Mouse (Mus musculus): Measurements from ENCODE around the gene Ythdc1. TPM values are rescaled to one million over a fixed set of nuclear protein-coding genes. Genes with fewer than 3 reads are reported as not detected.
A peak's percentile ranks its signal among the peaks of the same experiment; 100 is the strongest.
"Not testable (repeated sequence)": the region's sequence is repeated elsewhere in the genome, so short reads cannot be mapped to it uniquely, and the experiment has no call there.

Gene Ythdc1
- 39.7 and 40.2 TPM in 2 replicates for polyA plus RNA-seq (2016; fragmentation: Nextera tagmentation; extraction: Ambion mirVana)

DNA sequence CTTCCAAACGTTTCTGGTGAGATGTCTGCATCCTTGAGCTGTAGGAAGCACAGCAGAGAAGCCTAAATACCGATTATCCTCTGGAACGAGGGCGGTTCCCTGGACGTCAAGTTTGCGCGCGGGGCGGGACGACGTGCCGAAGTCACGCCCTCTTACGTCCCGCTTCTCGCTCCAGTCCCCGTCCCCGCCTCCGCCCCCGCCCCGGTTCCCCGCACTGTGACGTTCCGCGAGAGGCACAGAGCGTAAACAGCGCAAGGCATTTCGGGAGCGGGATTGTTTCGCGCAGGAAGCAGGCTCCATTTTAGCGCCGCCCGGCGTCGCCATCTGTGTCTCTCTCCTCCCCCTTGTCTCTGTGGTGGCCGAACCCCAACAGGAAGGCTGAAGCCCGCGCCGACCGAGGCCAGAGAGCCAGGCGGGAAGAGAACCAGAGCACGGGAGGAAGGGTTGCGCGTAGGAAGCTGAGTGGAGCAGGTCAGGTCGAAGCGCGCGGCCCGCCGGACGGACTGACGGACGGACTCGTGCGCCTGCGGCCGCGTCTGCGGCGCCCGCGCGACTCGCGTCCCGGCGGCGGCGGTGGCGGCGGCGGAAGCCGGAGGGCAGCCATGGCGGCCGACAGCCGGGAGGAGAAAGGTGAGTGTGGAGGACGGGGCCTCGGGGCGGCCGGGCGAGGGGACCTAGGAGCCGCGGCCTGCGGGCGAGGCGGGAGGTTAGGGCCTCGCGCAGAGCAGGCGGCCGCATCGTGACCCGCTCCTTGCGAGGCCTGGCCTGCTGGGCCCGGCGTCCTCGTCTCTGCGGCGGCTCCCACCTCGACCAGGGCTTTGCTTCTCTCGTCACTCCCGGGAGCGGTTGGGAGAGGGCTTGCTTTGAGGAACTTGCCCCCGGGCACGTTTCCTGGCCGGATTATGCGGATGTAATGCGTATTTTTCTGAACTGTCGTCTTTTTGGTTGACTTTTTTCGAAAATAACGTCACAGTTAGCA, at the start of gene Ythdc1:
Gene Ythdc1 (plus strand): TSS at position 260 of the 979 bp plus-strand sequence.
- Histone ChIP-seq H3K36me3 (replicated peaks) (peaks cover 22% of the 10 kb centered on the region), H3K27ac (peak within 1 kb of the TSS; percentile 99), H3K9me3 (no peaks in the 10 kb centered on the region), H3K27me3 (ENCODE audit: poor library complexity, severe bottlenecking) (no peaks in the 10 kb centered on the region), H3K4me1 (peaks cover 5% of the 10 kb centered on the region; the same call in 1 of the 2 replicates), H3K4me3 (peak within 1 kb of the TSS; percentile 93)
- WGBS = under 1% methylated on average over 100 of the region's 111 CpGs
- peak; percentile 96 for DNase-seq (ENCODE audit: extremely low spot score, low spot score)

DNA sequence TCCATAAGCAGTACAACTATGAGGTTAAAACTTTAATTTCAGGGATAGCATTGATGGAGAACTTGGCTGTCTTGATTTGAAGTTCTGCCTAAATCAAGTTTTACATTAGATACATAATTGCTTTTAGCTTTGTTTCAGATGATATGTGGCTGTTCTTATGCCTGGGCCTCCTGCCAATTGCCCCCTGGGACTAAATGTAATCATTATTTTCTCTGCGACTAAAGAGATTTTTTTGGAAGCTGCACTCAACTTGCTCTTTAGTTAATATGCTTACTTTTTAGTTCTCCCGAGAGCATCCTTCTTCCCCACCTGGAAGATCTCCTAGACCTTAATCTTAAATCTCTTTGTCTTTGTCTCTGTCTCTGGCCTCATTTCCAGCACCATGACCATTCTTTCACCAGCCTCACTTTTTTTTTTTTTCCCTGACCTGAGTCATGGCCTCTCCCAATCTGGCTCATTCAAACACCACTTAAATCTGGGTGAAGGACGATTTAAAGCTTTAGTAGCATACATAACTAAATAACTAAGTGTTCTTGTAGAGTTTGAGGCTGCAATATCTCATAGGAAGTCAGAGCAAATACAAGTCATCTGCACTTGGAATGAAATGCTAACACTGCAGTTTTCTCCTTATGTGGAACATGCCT, 34.9 kb upstream of the Ythdc1 start:
- no peak overlapping the region for H3K27ac ChIP-seq
- H3K4me1 ChIP-seq = no peaks in the 10 kb centered on the region
- no peaks in the 10 kb centered on the region for H3K27me3 ChIP-seq (ENCODE audit: poor library complexity, severe bottlenecking)
- no peak for DNase-seq (ENCODE audit: extremely low spot score, low spot score)
- WGBS = 73% methylated on average over 3 of the region's 3 CpGs
- H3K36me3 ChIP-seq (replicated peaks) = no peaks in the 10 kb centered on the region
- H3K4me3 ChIP-seq = no peak overlapping the region
- no peaks in the 10 kb centered on the region for H3K9me3 ChIP-seq

DNA sequence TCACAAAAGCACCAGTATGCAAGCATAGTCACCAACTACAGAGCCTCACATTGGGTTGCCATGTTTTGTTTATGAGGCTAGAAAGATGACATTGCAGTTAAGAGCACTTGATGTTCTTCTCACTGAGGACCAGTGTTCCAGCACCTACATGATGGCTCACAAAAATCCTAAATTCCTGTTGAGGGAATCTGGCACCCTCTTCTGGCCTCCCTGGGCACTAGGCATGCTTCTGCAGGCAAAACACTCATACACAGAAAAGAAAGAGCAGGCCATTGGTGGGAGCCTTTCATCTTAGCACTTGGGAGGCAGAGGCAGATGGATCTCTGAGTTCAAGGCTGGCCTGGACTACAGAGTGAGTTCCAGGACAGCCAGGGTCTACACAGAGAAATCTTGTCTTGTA, 33.0 kb upstream of the Ythdc1 start:
- Histone ChIP-seq H3K9me3 (no peaks in the 10 kb centered on the region), H3K4me3 (no peak overlapping the region), H3K4me1 (no peaks in the 10 kb centered on the region), H3K36me3 (replicated peaks) (no peaks in the 10 kb centered on the region), H3K27me3 (ENCODE audit: poor library complexity, severe bottlenecking) (no peaks in the 10 kb centered on the region), H3K27ac (no peak overlapping the region)
- DNase-seq (ENCODE audit: extremely low spot score, low spot score) = no peak

DNA sequence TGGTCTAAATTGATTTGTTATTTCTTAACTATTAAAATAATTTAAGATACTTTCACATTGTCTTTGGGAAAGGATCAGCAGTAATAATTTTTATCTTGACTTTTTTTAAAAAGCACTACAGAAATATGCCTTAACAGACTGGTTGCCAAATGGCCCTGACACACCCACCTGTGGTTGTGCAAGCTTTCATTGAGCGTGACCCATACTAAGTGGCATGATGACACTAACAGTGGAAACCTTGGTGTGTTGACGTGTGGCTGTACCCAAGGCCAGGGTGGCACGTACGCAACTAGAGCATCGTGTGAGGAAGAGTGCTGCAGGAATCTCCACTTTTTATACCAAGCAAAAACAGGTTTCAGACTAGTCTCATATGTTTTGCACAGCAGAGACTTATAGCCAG, 27.1 kb upstream of the Ythdc1 start:
- 87% methylated on average over 5 of the region's 5 CpGs for WGBS
- Histone ChIP-seq H3K9me3 (no peaks in the 10 kb centered on the region), H3K4me1 (no peaks in the 10 kb centered on the region), H3K4me3 (no peak overlapping the region), H3K27ac (no peak overlapping the region), H3K27me3 (ENCODE audit: poor library complexity, severe bottlenecking) (no peaks in the 10 kb centered on the region), H3K36me3 (replicated peaks) (no peaks in the 10 kb centered on the region)
- DNase-seq (ENCODE audit: extremely low spot score, low spot score) = no peak

GRCm38 (mm10) chr5:86778471-86778870, 25.6 kb upstream of the Ythdc1 start:
- no peaks in the 10 kb centered on the region for H3K27me3 ChIP-seq (ENCODE audit: poor library complexity, severe bottlenecking)
- H3K4me3 ChIP-seq = no peak overlapping the region
- H3K4me1 ChIP-seq = no peaks in the 10 kb centered on the region
- DNase-seq (ENCODE audit: extremely low spot score, low spot score) = no peak
- H3K27ac ChIP-seq = no peak overlapping the region
- WGBS = 86% methylated on average over 1 of the region's 1 CpGs
- H3K9me3 ChIP-seq = no peaks in the 10 kb centered on the region
- H3K36me3 ChIP-seq (replicated peaks) = no peaks in the 10 kb centered on the region

GRCm38 (mm10) chr5:86783059-86783458, 21.0 kb upstream of the Ythdc1 start:
- H3K4me3 ChIP-seq = no peak overlapping the region
- WGBS = 73% methylated on average over 8 of the region's 8 CpGs

DNA sequence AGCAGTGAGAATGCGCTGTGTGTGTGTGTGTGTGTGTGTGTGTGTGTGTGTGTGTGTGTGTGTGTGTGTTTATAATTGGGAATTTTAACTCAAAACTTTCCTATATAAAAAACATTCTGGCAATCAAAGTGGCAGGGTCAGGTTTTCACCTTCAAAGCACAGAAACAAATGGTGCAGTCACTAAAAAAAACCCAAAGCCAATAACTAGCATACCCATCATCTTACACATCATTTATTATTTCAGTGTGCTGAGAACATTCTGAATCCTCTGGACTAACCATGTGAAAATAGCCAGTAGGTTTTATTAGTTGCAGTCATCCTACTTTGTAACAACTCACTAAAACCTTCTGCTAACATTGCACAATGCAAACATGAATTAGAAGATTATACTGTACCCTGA, 19.8 kb upstream of the Ythdc1 start:
- WGBS = 76% methylated on average over 1 of the region's 1 CpGs
- H3K27ac ChIP-seq = no peak overlapping the region
- H3K36me3 ChIP-seq (replicated peaks) = no peaks in the 10 kb centered on the region

More at GRCm38 (mm10) chr5:86783059-86783458, 21.0 kb upstream of the Ythdc1 start:
- Histone ChIP-seq H3K27me3 (ENCODE audit: poor library complexity, severe bottlenecking) (no peaks in the 10 kb centered on the region), H3K9me3 (no peaks in the 10 kb centered on the region), H3K36me3 (replicated peaks) (no peaks in the 10 kb centered on the region), H3K27ac (no peak overlapping the region), H3K4me1 (0 out of 2 replicates have a peak, but pooled peaks cover 3% of the 10 kb centered on the region)
- DNase-seq (ENCODE audit: extremely low spot score, low spot score) = no peak

GRCm38 (mm10) chr5:86786798-86787197, 17.2 kb upstream of the Ythdc1 start:
- WGBS = 53% methylated on average over 1 of the region's 1 CpGs
- no peak overlapping the region for H3K27ac ChIP-seq

More for the DNA sequence above, 19.8 kb upstream of the Ythdc1 start:
- no peaks in the 10 kb centered on the region for H3K27me3 ChIP-seq (ENCODE audit: poor library complexity, severe bottlenecking)
- H3K4me1 ChIP-seq = 0 out of 2 replicates have a peak, but pooled peaks cover 3% of the 10 kb centered on the region
- no peak for DNase-seq (ENCODE audit: extremely low spot score, low spot score)
- no peak overlapping the region for H3K4me3 ChIP-seq
- H3K9me3 ChIP-seq = no peaks in the 10 kb centered on the region

DNA sequence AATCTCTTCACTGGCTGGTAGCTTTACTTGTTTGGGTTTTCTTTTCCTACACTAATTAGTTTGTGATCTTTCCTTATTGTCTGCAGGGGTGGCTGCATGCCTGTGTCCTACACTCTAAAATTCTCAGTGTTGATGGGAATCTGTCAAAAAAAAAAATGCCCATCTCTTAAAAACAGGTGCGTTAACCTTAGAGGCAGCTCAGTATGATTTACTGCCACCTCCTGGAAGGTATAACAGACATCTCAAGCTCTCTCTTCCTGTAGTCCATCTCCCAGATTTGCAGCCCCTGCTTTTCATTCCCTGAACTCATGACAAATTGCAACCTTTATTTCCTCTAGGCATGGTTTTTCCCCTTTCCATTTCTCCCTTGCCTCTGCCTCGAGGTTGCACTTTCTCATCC, 14.1 kb upstream of the Ythdc1 start:
- H3K27ac ChIP-seq = no peak overlapping the region
- 0 out of 2 replicates have a peak, but pooled peaks cover 3% of the 10 kb centered on the region for H3K4me1 ChIP-seq
- no peak for DNase-seq (ENCODE audit: extremely low spot score, low spot score)
- no peaks in the 10 kb centered on the region for H3K27me3 ChIP-seq (ENCODE audit: poor library complexity, severe bottlenecking)
- no peak overlapping the region for H3K4me3 ChIP-seq
- H3K9me3 ChIP-seq = no peaks in the 10 kb centered on the region
- H3K36me3 ChIP-seq (replicated peaks) = no peaks in the 10 kb centered on the region
- WGBS = 83% methylated on average over 2 of the region's 2 CpGs

More at GRCm38 (mm10) chr5:86786798-86787197, 17.2 kb upstream of the Ythdc1 start:
- DNase-seq (ENCODE audit: extremely low spot score, low spot score) = no peak
- no peaks in the 10 kb centered on the region for H3K9me3 ChIP-seq
- H3K27me3 ChIP-seq (ENCODE audit: poor library complexity, severe bottlenecking) = no peaks in the 10 kb centered on the region
- H3K36me3 ChIP-seq (replicated peaks) = no peaks in the 10 kb centered on the region
- H3K4me3 ChIP-seq = no peak overlapping the region
- 0 out of 2 replicates have a peak, but pooled peaks cover 3% of the 10 kb centered on the region for H3K4me1 ChIP-seq

DNA sequence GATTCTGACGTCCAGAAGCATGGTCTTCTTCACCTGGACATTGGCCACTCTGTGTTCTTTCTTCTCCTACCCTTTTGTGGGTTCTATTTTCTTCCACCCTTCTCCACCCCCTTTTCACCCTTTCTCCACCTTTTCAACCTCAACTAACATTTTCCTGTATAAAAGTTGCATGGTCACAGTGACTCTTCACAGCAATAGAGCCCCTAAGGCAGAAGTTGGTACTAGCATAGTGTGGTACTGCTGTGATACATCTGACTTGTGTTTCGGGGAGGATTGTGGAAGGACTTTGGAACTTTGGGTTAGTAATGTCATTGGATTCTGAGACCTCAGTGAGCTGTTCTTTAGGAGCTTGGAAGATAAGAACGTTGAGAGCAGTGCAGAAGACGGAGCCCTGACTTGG, 11.8 kb upstream of the Ythdc1 start:
- Histone ChIP-seq H3K27ac (no peak overlapping the region), H3K27me3 (ENCODE audit: poor library complexity, severe bottlenecking) (no peaks in the 10 kb centered on the region), H3K36me3 (replicated peaks) (no peaks in the 10 kb centered on the region), H3K9me3 (no peaks in the 10 kb centered on the region), H3K4me1 (no peaks in the 10 kb centered on the region), H3K4me3 (no peak overlapping the region)
- DNase-seq (ENCODE audit: extremely low spot score, low spot score) = no peak
- WGBS = 76% methylated on average over 4 of the region's 4 CpGs

DNA sequence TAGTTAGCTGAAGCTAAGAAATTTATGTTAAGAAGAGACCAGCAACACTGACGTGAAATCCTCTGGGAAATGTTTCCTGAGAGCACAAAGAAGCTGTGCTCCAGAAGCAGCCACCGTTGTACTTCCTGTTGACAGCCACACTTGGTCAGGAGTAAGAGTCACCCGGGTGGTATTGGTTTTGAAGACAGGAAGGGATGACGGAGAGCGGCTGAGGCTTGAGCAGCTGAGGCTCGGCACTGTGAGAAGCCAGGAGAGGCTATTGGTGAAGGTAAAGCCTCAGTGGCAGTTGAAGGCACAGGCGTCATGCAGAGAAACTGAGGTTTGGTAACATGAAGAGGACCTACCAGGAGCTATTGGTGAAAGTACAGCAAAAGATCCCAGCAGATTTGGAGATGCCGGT, 11.2 kb upstream of the Ythdc1 start:
- WGBS = 82% methylated on average over 8 of the region's 8 CpGs
- H3K27ac ChIP-seq = no peak overlapping the region
- no peak overlapping the region for H3K4me3 ChIP-seq
- H3K4me1 ChIP-seq = no peaks in the 10 kb centered on the region
- no peak for DNase-seq (ENCODE audit: extremely low spot score, low spot score)
- H3K9me3 ChIP-seq = no peaks in the 10 kb centered on the region
- H3K27me3 ChIP-seq (ENCODE audit: poor library complexity, severe bottlenecking) = no peaks in the 10 kb centered on the region
- H3K36me3 ChIP-seq (replicated peaks) = no peaks in the 10 kb centered on the region

GRCm38 (mm10) chr5:86816795-86817194, 12.8 kb downstream of the Ythdc1 start:
- Histone ChIP-seq H3K27me3 (ENCODE audit: poor library complexity, severe bottlenecking) (no peaks in the 10 kb centered on the region), H3K4me1 (no peaks in the 10 kb centered on the region), H3K36me3 (replicated peaks) (peaks cover 65% of the 10 kb centered on the region), H3K4me3 (no peak overlapping the region), H3K9me3 (no peaks in the 10 kb centered on the region), H3K27ac (no peak overlapping the region)
- WGBS = 91% methylated on average over 3 of the region's 3 CpGs
- DNase-seq (ENCODE audit: extremely low spot score, low spot score) = no peak

DNA sequence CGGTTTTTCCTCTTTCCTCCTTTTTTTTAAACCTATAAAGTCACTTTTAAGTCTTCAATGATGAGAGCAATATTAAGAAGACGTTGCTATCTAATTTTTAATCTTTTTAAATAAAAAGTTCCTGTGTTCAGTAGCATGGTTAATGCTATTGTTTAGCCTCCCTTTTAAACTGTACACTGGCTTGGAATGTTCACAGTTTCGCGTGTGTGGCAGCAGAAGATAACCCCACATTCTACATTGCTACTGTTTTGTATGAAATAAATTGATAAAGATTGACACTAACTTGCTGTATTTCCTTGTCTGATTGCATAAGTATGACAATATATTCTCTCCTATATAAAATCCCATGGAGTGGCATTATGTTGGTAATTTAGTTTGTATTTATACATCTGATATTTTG, 32.4 kb downstream of the Ythdc1 start:
- WGBS = 93% methylated on average over 4 of the region's 4 CpGs
- H3K9me3 ChIP-seq; H3K27me3 ChIP-seq (ENCODE audit: poor library complexity, severe bottlenecking); H3K4me1 ChIP-seq; H3K4me3 ChIP-seq; DNase-seq (ENCODE audit: extremely low spot score, low spot score); H3K27ac ChIP-seq: not testable (repeated sequence)
- H3K36me3 ChIP-seq (replicated peaks) = peaks cover 64% of the 10 kb centered on the region
